Mouse (Mus musculus): ENCODE data around the gene Phf13. TPM values are rescaled to one million over a fixed set of nuclear protein-coding genes. Genes with fewer than 3 reads are reported as not detected.

The Phf13 gene
- polyA plus RNA-seq, 1 experiment, result 5.5 TPM

GRCm38 (mm10) chr4:151999481-151999880 lies 3.4 kb upstream of the Phf13 start:
- Histone ChIP-seq H3K4me3 (ENCODE audit: insufficient read depth, low read depth, low read length) (no peak overlapping the region), H3K36me3 (ENCODE audit: control insufficient read depth, insufficient read depth, low read length) (no peaks in the 10 kb centered on the region), H3K27ac (ENCODE audit: insufficient read depth, low read depth, low read length) (no peak overlapping the region), H3K27me3 (replicated peaks; ENCODE audit: control insufficient read depth, insufficient read depth, low read length) (no peaks in the 10 kb centered on the region; the same call in 1 of the 2 replicates), H3K4me1 (ENCODE audit: control insufficient read depth, insufficient read depth, low read length) (peaks cover 5% of the 10 kb centered on the region; the same call in 1 of the 2 replicates)
- DNase-seq, result no peak
- no peak for TF ChIP-seq CTCF (conservative IDR thresholded peaks at IDR 0.05; ENCODE audit: insufficient read depth, insufficient read length, low read depth, low read length)
- TF ChIP-seq POLR2A (IDR thresholded peaks at IDR 0.05; ENCODE audit: low read depth, low read length), result no peak
- 69% methylated on average over 3 of the region's 3 CpGs for WGBS

GRCm38 (mm10) chr4:151997701-151998100 lies 1.6 kb upstream of the Phf13 start:
- Histone ChIP-seq H3K27ac (ENCODE audit: insufficient read depth, low read depth, low read length) (no peak overlapping the region), H3K4me3 (ENCODE audit: insufficient read depth, low read depth, low read length) (no peak overlapping the region), H3K36me3 (ENCODE audit: control insufficient read depth, insufficient read depth, low read length) (no peaks in the 10 kb centered on the region), H3K4me1 (ENCODE audit: control insufficient read depth, insufficient read depth, low read length) (peaks cover 8% of the 10 kb centered on the region; the same call in 1 of the 2 replicates), H3K27me3 (replicated peaks; ENCODE audit: control insufficient read depth, insufficient read depth, low read length) (no peaks in the 10 kb centered on the region; the same call in 1 of the 2 replicates)
- TF ChIP-seq POLR2A (IDR thresholded peaks at IDR 0.05; ENCODE audit: low read depth, low read length), result no peak
- 63% methylated on average over 3 of the region's 3 CpGs for WGBS
- no peak for DNase-seq

GRCm38 (mm10) chr4:151996951-151997222 lies 829 bp upstream of the Phf13 start:
- no peak for DNase-seq
- Histone ChIP-seq H3K27ac (ENCODE audit: insufficient read depth, low read depth, low read length) (peak overlapping the region; percentile 90), H3K36me3 (ENCODE audit: control insufficient read depth, insufficient read depth, low read length) (no peaks in the 10 kb centered on the region), H3K4me3 (ENCODE audit: insufficient read depth, low read depth, low read length) (peak overlapping the region; percentile 77), H3K27me3 (replicated peaks; ENCODE audit: control insufficient read depth, insufficient read depth, low read length) (no peaks in the 10 kb centered on the region; the same call in 1 of the 2 replicates), H3K4me1 (ENCODE audit: control insufficient read depth, insufficient read depth, low read length) (peaks cover 8% of the 10 kb centered on the region; the same call in 1 of the 2 replicates)
- WGBS, result 2% methylated on average over 13 of the region's 13 CpGs
- no peak for TF ChIP-seq POLR2A (IDR thresholded peaks at IDR 0.05; ENCODE audit: low read depth, low read length)
- TF ChIP-seq CTCF (conservative IDR thresholded peaks at IDR 0.05; ENCODE audit: insufficient read depth, insufficient read length, low read depth, low read length), result no peak

GRCm38 (mm10) chr4:151995371-151996172 lies 486 bp downstream of the Phf13 start:
- Histone ChIP-seq H3K4me3 (ENCODE audit: insufficient read depth, low read depth, low read length) (peak overlapping the region; percentile 93), H3K27ac (ENCODE audit: insufficient read depth, low read depth, low read length) (peak overlapping the region; percentile 65), H3K4me1 (ENCODE audit: control insufficient read depth, insufficient read depth, low read length) (peaks cover 8% of the 10 kb centered on the region; the same call in 1 of the 2 replicates), H3K27me3 (replicated peaks; ENCODE audit: control insufficient read depth, insufficient read depth, low read length) (no peaks in the 10 kb centered on the region; the same call in 1 of the 2 replicates), H3K36me3 (ENCODE audit: control insufficient read depth, insufficient read depth, low read length) (no peaks in the 10 kb centered on the region)
- WGBS, result 1% methylated on average over 107 of the region's 111 CpGs
- TF ChIP-seq POLR2A (IDR thresholded peaks at IDR 0.05; ENCODE audit: low read depth, low read length) (no peak), CTCF (conservative IDR thresholded peaks at IDR 0.05; ENCODE audit: insufficient read depth, insufficient read length, low read depth, low read length) (no peak)
- DNase-seq, result no peak

DNA sequence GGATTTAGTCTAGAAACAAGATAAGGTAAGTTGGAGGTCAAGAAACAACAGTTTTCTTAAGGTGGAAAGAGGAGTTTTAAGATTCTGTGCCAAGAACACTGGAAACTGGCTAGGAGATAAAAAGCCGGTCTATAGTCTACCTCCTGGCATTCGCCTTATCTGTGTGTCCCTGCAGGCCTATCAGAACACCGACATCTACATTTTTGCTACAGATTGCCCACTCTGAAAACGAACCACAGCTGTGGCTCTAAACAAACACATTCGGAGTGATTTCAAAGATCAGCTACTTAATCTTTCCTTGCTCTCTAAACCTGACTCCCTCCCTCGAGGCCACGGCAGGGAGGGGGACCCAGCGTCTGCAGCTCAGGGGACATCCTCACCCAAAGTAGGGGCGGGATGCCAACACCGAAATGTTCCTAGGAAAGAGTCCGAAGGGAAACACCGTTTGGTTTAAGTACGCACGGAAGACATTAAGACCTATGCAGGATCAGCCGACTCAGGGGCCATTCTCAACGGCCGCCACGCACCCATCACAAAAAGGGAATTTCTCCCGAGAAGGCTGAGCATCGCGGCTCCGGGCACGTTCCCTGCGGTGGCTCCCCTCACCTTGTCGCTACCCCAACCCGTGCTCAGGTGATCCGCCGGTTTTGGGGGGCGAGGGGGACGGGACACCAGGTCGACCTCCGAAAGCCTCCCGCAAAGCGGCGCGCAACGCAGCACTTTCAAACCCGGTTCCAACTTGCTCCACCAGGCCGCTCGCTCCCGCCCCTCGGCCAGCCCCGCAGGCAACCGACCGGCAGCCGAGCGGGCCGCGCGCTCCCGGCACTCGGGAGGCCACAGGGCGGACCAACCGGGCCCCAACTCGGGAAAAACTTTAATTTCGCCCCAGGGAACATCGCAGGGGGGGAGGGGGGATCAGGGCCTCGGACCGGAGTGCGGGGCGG lies 1.6 kb downstream of the Phf13 start:
- 5% methylated on average over 61 of the region's 61 CpGs for WGBS
- Histone ChIP-seq H3K27ac (ENCODE audit: insufficient read depth, low read depth, low read length) (no peak overlapping the region; the same call in 1 of the 2 replicates), H3K4me1 (ENCODE audit: control insufficient read depth, insufficient read depth, low read length) (peaks cover 8% of the 10 kb centered on the region; the same call in 1 of the 2 replicates), H3K27me3 (replicated peaks; ENCODE audit: control insufficient read depth, insufficient read depth, low read length) (no peaks in the 10 kb centered on the region; the same call in 1 of the 2 replicates), H3K36me3 (ENCODE audit: control insufficient read depth, insufficient read depth, low read length) (no peaks in the 10 kb centered on the region), H3K4me3 (ENCODE audit: insufficient read depth, low read depth, low read length) (peak overlapping the region; percentile 93)
- DNase-seq, result peak; percentile 34
- TF ChIP-seq POLR2A (IDR thresholded peaks at IDR 0.05; ENCODE audit: low read depth, low read length), result no peak
- no peak for TF ChIP-seq CTCF (conservative IDR thresholded peaks at IDR 0.05; ENCODE audit: insufficient read depth, insufficient read length, low read depth, low read length)

GRCm38 (mm10) chr4:151993035-151993434 lies 3.0 kb downstream of the Phf13 start:
- no peaks in the 10 kb centered on the region; the same call in 1 of the 2 replicates for H3K27me3 ChIP-seq (replicated peaks; ENCODE audit: control insufficient read depth, insufficient read depth, low read length)
- H3K36me3 ChIP-seq (ENCODE audit: control insufficient read depth, insufficient read depth, low read length), result no peaks in the 10 kb centered on the region
- no peak overlapping the region for H3K27ac ChIP-seq (ENCODE audit: insufficient read depth, low read depth, low read length)
- peaks cover 14% of the 10 kb centered on the region; the same call in 1 of the 2 replicates for H3K4me1 ChIP-seq (ENCODE audit: control insufficient read depth, insufficient read depth, low read length)
- no peak for DNase-seq
- TF ChIP-seq CTCF (conservative IDR thresholded peaks at IDR 0.05; ENCODE audit: insufficient read depth, insufficient read length, low read depth, low read length) (no peak), POLR2A (IDR thresholded peaks at IDR 0.05; ENCODE audit: low read depth, low read length) (no peak)
- 72% methylated on average over 6 of the region's 6 CpGs for WGBS
- no peak overlapping the region for H3K4me3 ChIP-seq (ENCODE audit: insufficient read depth, low read depth, low read length)
